Mouse (Mus musculus) C2C12 (cell line): ENCODE data around the gene Rasgef1b. TPM values are rescaled to one million over a fixed set of nuclear protein-coding genes. Genes with fewer than 3 reads are reported as not detected.
A peak's percentile ranks its signal among the peaks of the same experiment; 100 is the strongest.

Experiments used
- H3K27me3 ChIP-seq: one replicate; pipeline ENCODE4 v1.6.1; 2011; ENCODE audit not compliant: control insufficient read depth, insufficient read depth, insufficient read length
- H3K36me3 ChIP-seq: one replicate; pipeline ENCODE4 v1.6.1; 2011; ENCODE audit not compliant: control insufficient read depth, insufficient read depth
- H3K4me3 ChIP-seq: one replicate; pipeline ENCODE4 v1.5.1; 2011; ENCODE audit warnings: mild to moderate bottlenecking, control low read depth; ENCODE audit not compliant: poor library complexity, insufficient read depth, severe bottlenecking
- H3K79me2 ChIP-seq: one replicate; pipeline ENCODE4 v1.6.1; 2011; ENCODE audit not compliant: control insufficient read depth, insufficient read depth
- H3K79me3 ChIP-seq: one replicate; pipeline ENCODE4 v1.6.1; 2011; ENCODE audit warnings: low read depth, control low read depth
- H3ac ChIP-seq: one replicate; pipeline ENCODE3; 2011; ENCODE audit warnings: low read depth; ENCODE audit not compliant: control insufficient read depth, insufficient read length
- CEBPB ChIP-seq: IDR thresholded peaks from one replicate; pipeline ENCODE4 v1.6.1; 2011; ENCODE audit warnings: low read depth, mild to moderate bottlenecking, control low read depth, moderate library complexity
- CTCF ChIP-seq: IDR thresholded peaks from one replicate; pipeline ENCODE4 v1.5.1; 2011; ENCODE audit not compliant: control insufficient read depth, insufficient read depth, insufficient read length
- FOSL1 ChIP-seq: IDR thresholded peaks from one replicate; pipeline ENCODE4 v1.8.0; 2011; ENCODE audit warnings: mild to moderate bottlenecking, low read length; ENCODE audit not compliant: poor library complexity, insufficient read depth, severe bottlenecking
- MAX ChIP-seq: IDR thresholded peaks from one replicate; pipeline ENCODE4 v1.6.1; 2011; ENCODE audit warnings: mild to moderate bottlenecking, control low read depth
- MYOD1 ChIP-seq: IDR thresholded peaks from one replicate; pipeline ENCODE4 v1.6.1; 2011; ENCODE audit warnings: low read depth; ENCODE audit not compliant: control insufficient read depth, insufficient read length
- MYOG ChIP-seq: IDR thresholded peaks from one replicate; pipeline ENCODE4 v1.6.1; 2011; ENCODE audit not compliant: control insufficient read depth, insufficient read length; ENCODE audit errors: extremely low read depth
- USF1 ChIP-seq: IDR thresholded peaks from one replicate; pipeline ENCODE4 v1.6.1; 2011; ENCODE audit warnings: low read depth, mild to moderate bottlenecking, control low read depth, moderate library complexity
- polyA plus RNA-seq: library from polyadenylated mRNA; unstranded; fragments of >200 nt; fragmentation: generic; extraction: Trizol; gene quantifications from one replicate; pipeline ENCODE4 v1.2.1, GENCODE M21; 2012; ENCODE audit warnings: missing spikeins

Gene Rasgef1b
- polyA plus RNA-seq, 1 experiment, result 0.05 TPM

GRCm38 (mm10) chr5:99261121-99261724 lies 467.6 kb downstream of the Rasgef1b start:
- Histone ChIP-seq H3K27me3 (no peaks in the 10 kb centered on the region), H3ac (no peak overlapping the region), H3K79me2 (no peaks in the 10 kb centered on the region), H3K36me3 (no peaks in the 10 kb centered on the region), H3K79me3 (no peaks in the 10 kb centered on the region), H3K4me3 (no peak overlapping the region)
- TF ChIP-seq USF1 (no peak), FOSL1 (no peak), MAX (no peak), CTCF (no peak)

GRCm38 (mm10) chr5:99258003-99258500 lies 470.8 kb downstream of the Rasgef1b start:
- no peaks in the 10 kb centered on the region for H3K79me2 ChIP-seq
- no peaks in the 10 kb centered on the region for H3K36me3 ChIP-seq
- H3K4me3 ChIP-seq, result no peak overlapping the region
- no peak for TF ChIP-seq MYOG
- no peak overlapping the region for H3ac ChIP-seq
- H3K79me3 ChIP-seq, result no peaks in the 10 kb centered on the region
- H3K27me3 ChIP-seq, result no peaks in the 10 kb centered on the region

- TF ChIP-seq MYOG (no peak), CTCF (peak; percentile 38), CEBPB (no peak), MYOD1 (no peak), USF1 (no peak)
- peak overlapping the region; percentile 11 for H3K4me3 ChIP-seq
- H3K36me3 ChIP-seq, result no peaks in the 10 kb centered on the region
- H3K27me3 ChIP-seq, result peaks cover 6% of the 10 kb centered on the region
- H3ac ChIP-seq, result peak overlapping the region; percentile 40
- no peaks in the 10 kb centered on the region for H3K79me2 ChIP-seq
- H3K79me3 ChIP-seq, result no peaks in the 10 kb centered on the region
Measured at GRCm38 (mm10) chr5:99252203-99253135, 476.4 kb downstream of the Rasgef1b start.

- TF ChIP-seq MYOD1, result no peak
- TF ChIP-seq MAX, result no peak
- TF ChIP-seq CEBPB, result no peak
- no peak for TF ChIP-seq MYOG
- no peak for TF ChIP-seq USF1
- no peak for TF ChIP-seq CTCF
- no peak for TF ChIP-seq FOSL1
- Histone ChIP-seq H3K79me2 (no peaks in the 10 kb centered on the region), H3K36me3 (no peaks in the 10 kb centered on the region), H3K4me3 (no peak overlapping the region), H3ac (no peak overlapping the region), H3K27me3 (peaks cover 6% of the 10 kb centered on the region), H3K79me3 (no peaks in the 10 kb centered on the region)
Measured at GRCm38 (mm10) chr5:99251379-99252202, 477.3 kb downstream of the Rasgef1b start.

- H3K4me3 ChIP-seq, result no peak overlapping the region
- no peaks in the 10 kb centered on the region for H3K36me3 ChIP-seq
- H3K79me2 ChIP-seq, result no peaks in the 10 kb centered on the region
- TF ChIP-seq CTCF (no peak), MAX (no peak), CEBPB (no peak), MYOD1 (no peak), FOSL1 (no peak)
- no peaks in the 10 kb centered on the region for H3K79me3 ChIP-seq
- no peak overlapping the region for H3ac ChIP-seq
- H3K27me3 ChIP-seq, result peaks cover 6% of the 10 kb centered on the region
Measured at GRCm38 (mm10) chr5:99250820-99251219, 478.0 kb downstream of the Rasgef1b start.

- peak; percentile 73 for TF ChIP-seq CTCF
- TF ChIP-seq CEBPB, result no peak
- no peak for TF ChIP-seq FOSL1
- Histone ChIP-seq H3K79me2 (no peaks in the 10 kb centered on the region), H3K36me3 (no peaks in the 10 kb centered on the region), H3K27me3 (peaks cover 6% of the 10 kb centered on the region), H3K79me3 (no peaks in the 10 kb centered on the region), H3K4me3 (no peak overlapping the region), H3ac (no peak overlapping the region)
Measured at GRCm38 (mm10) chr5:99248501-99248900, 480.4 kb downstream of the Rasgef1b start.
